ENCODE assay signal across 20 mouse cellular contexts in the genomic region with DNA sequence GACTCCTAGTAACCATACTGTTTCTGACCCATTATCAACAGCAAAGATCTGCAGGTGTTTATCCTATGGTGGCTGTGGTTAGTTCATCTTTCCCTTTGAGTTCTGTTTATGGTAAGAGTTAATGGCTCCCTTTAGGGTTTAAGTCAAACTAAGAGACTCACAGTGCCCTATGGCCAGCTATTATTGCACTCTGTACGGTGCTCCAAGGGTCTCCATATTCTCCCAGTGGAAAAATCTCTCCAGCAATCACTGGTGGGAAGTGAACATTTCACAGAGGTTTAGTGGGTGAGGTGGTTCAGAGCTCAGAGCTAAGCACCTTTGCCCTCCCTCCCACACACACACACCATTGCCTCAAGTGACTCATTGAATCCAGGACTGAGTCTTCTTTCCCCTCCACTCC. TPM values are rescaled to one million over a fixed set of nuclear protein-coding genes. Genes with fewer than 3 reads are reported as not detected.
DNase-seq lines count a peak whose midpoint lies in the region; ATAC-seq and TF ChIP-seq lines count a peak whose summit lies in the region.
"Had no signal": no experiment of that assay in that cellular context is flagged by ENCODE, and none has a peak within 500 bp of the region (broad histone marks: within the 10 kb centered on the region; RNA-seq: fewer than 3 reads in every experiment).

No protein-coding gene starts in this region.

- H3K9ac ChIP-seq in hindbrain, embryonic 14.5 days = no peak overlapping the region; the same call in 1 of the 2 replicates
- no peak overlapping the region for H3K9ac ChIP-seq in midbrain, embryonic 15.5 days
- H3K9ac ChIP-seq: liver, embryonic 12.5 days had no signal

- 81% methylated on average over 1 of the region's 1 CpGs for WGBS in heart, embryonic 10.5 days
- 66% methylated on average over 1 of the region's 1 CpGs for WGBS in hindbrain, embryonic 14.5 days
- 59% methylated on average over 1 of the region's 1 CpGs for WGBS in midbrain, embryonic 15.5 days

- peak; percentile 18; the same call in 1 of the 2 replicates for ATAC-seq in hindbrain, embryonic 14.5 days (ENCODE audit: low FRiP score)
- peak; percentile 55 for ATAC-seq in midbrain, embryonic 15.5 days (replicated peaks)
- ATAC-seq: activated CD4-positive, CD25-positive, alpha-beta regulatory T cell, adult 4 months; liver, embryonic 12.5 days had no signal

- TF ChIP-seq POLR2A in cortical plate, adult 2 months (IDR thresholded peaks at IDR 0.05; ENCODE audit: extremely low read depth, insufficient read depth, low read length) = no peak

- no peak for TF ChIP-seq CTCF in cortical plate, adult 2 months (IDR thresholded peaks at IDR 0.05; ENCODE audit: extremely low read depth, insufficient read depth, low read length)

- no peak overlapping the region for H3K4me3 ChIP-seq in heart, embryonic 10.5 days
- no peak overlapping the region for H3K4me3 ChIP-seq in cortical plate, adult 2 months (ENCODE audit: insufficient read depth, low read length)
- H3K4me3 ChIP-seq in hindbrain, embryonic 14.5 days (replicated peaks; ENCODE audit: low read length) = no peak overlapping the region
- no peak overlapping the region for H3K4me3 ChIP-seq in midbrain, embryonic 15.5 days
- H3K4me3 ChIP-seq: liver, embryonic 12.5 days had no signal

- DNase-seq in heart, adult 11 months = peak; percentile 24
- no peak for DNase-seq in heart, embryonic 10.5 days (ENCODE audit: low spot score)
- no peak for DNase-seq in hindbrain, embryonic 14.5 days (ENCODE audit: low spot score)
- no peak for DNase-seq in ovary, postnatal 10 days (ENCODE audit: low spot score)
- DNase-seq in thymus, postnatal 25 days = no peak
- DNase-seq in right cerebral cortex, postnatal 36 days (ENCODE audit: low spot score in 2 of 2) = no peak
- DNase-seq: adrenal gland, postnatal 25 days; cerebellum, adult 11 months; gastrocnemius, postnatal 36 days; kidney, adult 11 months; kidney, postnatal 10 days; lung, adult 2 months; lung, postnatal 36 days; spleen, adult 18-20 months had no signal

- H3K27me3 ChIP-seq in heart, embryonic 10.5 days (ENCODE audit: insufficient read depth, poor library complexity, severe bottlenecking) = no peaks in the 10 kb centered on the region
- H3K27me3 ChIP-seq in hindbrain, embryonic 14.5 days (ENCODE audit: control insufficient read depth, insufficient read depth, low read length) = no peaks in the 10 kb centered on the region
- no peaks in the 10 kb centered on the region for H3K27me3 ChIP-seq in midbrain, embryonic 15.5 days (replicated peaks)
- H3K27me3 ChIP-seq: liver, embryonic 12.5 days had no signal

- no peaks in the 10 kb centered on the region for H3K36me3 ChIP-seq in heart, embryonic 10.5 days
- no peaks in the 10 kb centered on the region for H3K36me3 ChIP-seq in hindbrain, embryonic 14.5 days (replicated peaks; ENCODE audit: control insufficient read depth, insufficient read depth)
- H3K36me3 ChIP-seq in midbrain, embryonic 15.5 days (replicated peaks) = no peaks in the 10 kb centered on the region
- H3K36me3 ChIP-seq: G1E; liver, embryonic 12.5 days had no signal

- no peaks in the 10 kb centered on the region for H3K4me1 ChIP-seq in heart, embryonic 10.5 days
- peaks cover 3% of the 10 kb centered on the region; the same call in 1 of the 2 replicates for H3K4me1 ChIP-seq in cortical plate, adult 2 months (ENCODE audit: control insufficient read depth, insufficient read depth, low read length)
- peaks cover 14% of the 10 kb centered on the region for H3K4me1 ChIP-seq in hindbrain, embryonic 14.5 days (replicated peaks; ENCODE audit: control insufficient read depth, insufficient read depth, low read length)
- peaks cover 19% of the 10 kb centered on the region for H3K4me1 ChIP-seq in midbrain, embryonic 15.5 days
- H3K4me1 ChIP-seq: liver, embryonic 12.5 days had no signal

- H3K9me3 ChIP-seq in heart, embryonic 10.5 days = no peaks in the 10 kb centered on the region
- H3K9me3 ChIP-seq in hindbrain, embryonic 14.5 days (ENCODE audit: control insufficient read depth, low read length) = no peaks in the 10 kb centered on the region
- H3K9me3 ChIP-seq in midbrain, embryonic 15.5 days = no peaks in the 10 kb centered on the region
- H3K9me3 ChIP-seq: G1E; liver, embryonic 12.5 days had no signal

- peak overlapping the region; percentile 33; the same call in 1 of the 2 replicates for H3K4me2 ChIP-seq in hindbrain, embryonic 14.5 days (replicated peaks)
- peak overlapping the region; percentile 17 for H3K4me2 ChIP-seq in midbrain, embryonic 15.5 days
- H3K4me2 ChIP-seq: liver, embryonic 12.5 days had no signal

- H3K27ac ChIP-seq in heart, embryonic 10.5 days = no peak overlapping the region
- H3K27ac ChIP-seq in cortical plate, adult 2 months (ENCODE audit: insufficient read depth, low read length) = peak overlapping the region; percentile 72; the same call in 1 of the 2 replicates
- H3K27ac ChIP-seq in hindbrain, embryonic 14.5 days = peak overlapping the region; percentile 85
- H3K27ac ChIP-seq in midbrain, embryonic 15.5 days = peak overlapping the region; percentile 89
- H3K27ac ChIP-seq: liver, embryonic 12.5 days had no signal

RNA-seq across cellular contexts. Expression of a gene that starts 28.1 kb away (rescaled TPM):
- not detected in 2 replicates for polyA plus RNA-seq in heart, embryonic 10.5 days (2016; fragmentation: Nextera tagmentation; extraction: Ambion mirVana)
- 3.9 and 4.6 TPM in 2 replicates for polyA plus RNA-seq in cortical plate, adult 2 months (2012; rRNA removed)
- 2.1 and 2.4 TPM in 2 replicates for polyA plus RNA-seq in hindbrain, embryonic 14.5 days (2014; fragmentation: Nextera tagmentation; extraction: Ambion mirVana)
- 2.3 TPM in 2 replicates for polyA plus RNA-seq in midbrain, embryonic 15.5 days (2015; fragmentation: Nextera tagmentation; extraction: Ambion mirVana)
- polyA plus RNA-seq: G1E; heart, postnatal 0 days; liver, embryonic 12.5 days had no signal
